Mouse (Mus musculus) B cell, adult 2 months (primary cell): ENCODE measurements around the gene Capns1.

Source experiments
- DNase-seq, 2 experiments: peaks; one replicate each; pipeline ENCODE4 v3.0.0; 2022

The Capns1 gene

GRCm38 (mm10) chr7:30169583-30170282 is 28.9 kb downstream of the Capns1 start, which contains the start of gene Zfp146:
Zfp146 (minus strand) TSS chr7:30169750.
- peak; percentile 91 to 92 for DNase-seq

GRCm38 (mm10) chr7:30168914-30169582 is 29.6 kb downstream of the Capns1 start:
- peak in 1 of 2 experiments; percentile 19 for DNase-seq

- DNase-seq, result no peak
These were observed 33.9 kb downstream of the Capns1 start for GRCm38 (mm10) chr7:30164745-30165144.

GRCm38 (mm10) chr7:30163113-30163512 is 35.5 kb downstream of the Capns1 start:
- no peak for DNase-seq

- DNase-seq, result no peak
These were observed 43.1 kb downstream of the Capns1 start for GRCm38 (mm10) chr7:30155507-30155906.

GRCm38 (mm10) chr7:30154040-30154439 is 44.6 kb downstream of the Capns1 start:
- DNase-seq, result no peak

- DNase-seq, result no peak
These were observed 51.6 kb downstream of the Capns1 start for GRCm38 (mm10) chr7:30147011-30147410.

GRCm38 (mm10) chr7:30143555-30144209 is 54.9 kb downstream of the Capns1 start:
- peak; percentile 9 to 22 for DNase-seq

- no peak for DNase-seq
These were observed 55.4 kb downstream of the Capns1 start for GRCm38 (mm10) chr7:30143170-30143554.
